Mouse (Mus musculus) brain, embryonic 14.5 days (tissue): ENCODE data around the gene Csmd2.

Source experiments
- CTCF ChIP-seq: fragments of 200-500 bp; IDR thresholded peaks from 2 replicates; pipeline ENCODE4 v1.5.1; 2012; ENCODE audit warnings: inconsistent platforms, mild to moderate bottlenecking, moderate library complexity, borderline replicate concordance; ENCODE audit not compliant: insufficient read depth, insufficient read length; ENCODE audit errors: extremely low read depth
- POLR2A ChIP-seq: fragments of 200-500 bp; IDR thresholded peaks from 2 replicates; pipeline ENCODE4 v1.6.1; 2012; ENCODE audit warnings: mild to moderate bottlenecking, inconsistent platforms, borderline replicate concordance; ENCODE audit not compliant: poor library complexity, insufficient read depth, insufficient read length, severe bottlenecking; ENCODE audit errors: extremely low read depth

DNA sequence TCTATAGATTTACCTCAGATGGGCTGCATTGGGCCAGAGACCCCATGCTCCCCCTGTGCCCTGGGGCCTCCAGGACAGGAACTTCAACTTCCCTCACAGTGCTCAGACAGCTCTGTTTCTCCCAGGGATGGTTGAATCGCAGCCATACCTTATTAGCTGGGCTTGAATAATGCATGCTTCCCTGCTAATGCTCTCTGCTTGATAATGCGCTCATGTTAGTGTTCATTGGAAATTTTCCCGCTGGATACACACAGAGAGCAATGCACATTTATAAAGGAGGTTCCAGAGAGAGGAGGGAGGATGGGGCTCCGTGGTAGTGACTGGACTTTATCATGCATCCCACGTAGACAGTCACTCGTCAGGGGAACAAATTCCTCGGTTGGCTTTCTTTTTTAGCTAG, 300.4 kb downstream of the Csmd2 start:
- no peak for TF ChIP-seq POLR2A
- TF ChIP-seq CTCF = no peak
